Mouse (Mus musculus) liver, embryonic 14.5 days (tissue): ENCODE results near the gene P2rx1.

Experiments
- CTCF ChIP-seq: IDR thresholded peaks from 2 replicates; pipeline ENCODE4 v1.5.1; 2016; ENCODE audit warnings: antibody characterized with exemption, low read depth, control low read depth
- EP300 ChIP-seq: IDR thresholded peaks from 2 replicates; pipeline ENCODE4 v1.6.1; 2016; ENCODE audit warnings: antibody characterized with exemption, low read depth

DNA sequence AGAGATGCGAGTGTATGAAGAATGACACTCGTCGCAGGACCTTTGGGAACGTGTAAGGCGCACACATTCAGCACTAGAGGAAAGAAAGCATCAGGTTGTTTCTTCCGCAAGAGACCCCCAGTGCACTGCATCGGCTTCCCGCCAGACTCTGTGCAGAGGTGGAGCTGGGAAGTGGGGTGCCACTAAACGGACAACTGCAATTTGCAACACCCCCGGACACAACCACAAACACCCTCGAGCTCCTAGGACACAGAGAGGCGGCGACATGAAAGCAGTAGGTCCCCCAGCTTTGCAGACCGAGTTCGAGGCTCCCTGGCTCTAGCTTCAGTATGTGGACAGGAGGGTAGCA, 38.2 kb upstream of the P2rx1 start:
- TF ChIP-seq CTCF (no peak), EP300 (no peak)
